23 mouse cellular contexts compared by ENCODE assay signal in genomic region chr2:24383636-24384035, GRCm38 (mm10). TPM values are rescaled to one million over a fixed set of nuclear protein-coding genes. Genes with fewer than 3 reads are reported as not detected.
DNase-seq lines count a peak whose midpoint lies in the region; ATAC-seq lines count a peak whose summit lies in the region.
"Had no signal": no experiment of that assay in that cellular context is flagged by ENCODE, and none has a peak within 500 bp of the region (broad histone marks: within the 10 kb centered on the region; RNA-seq: fewer than 3 reads in every experiment).

No protein-coding gene starts in this region.

- H3K4me1 ChIP-seq in intestine, embryonic 14.5 days (replicated peaks; ENCODE audit: control insufficient read depth, insufficient read depth, low read length): no peaks in the 10 kb centered on the region; the same call in 1 of the 2 replicates
- peaks cover 11% of the 10 kb centered on the region for H3K4me1 ChIP-seq in intestine, embryonic 15.5 days (replicated peaks)
- H3K4me1 ChIP-seq: embryonic facial prominence, embryonic 10.5 days; kidney, embryonic 15.5 days; lung, embryonic 15.5 days; neural tube, embryonic 15.5 days had no signal

- peak; percentile 20 for DNase-seq in intestine, embryonic 14.5 days (ENCODE audit: low spot score)
- DNase-seq in thymus, postnatal 4 days: peak; percentile 25
- DNase-seq in thymus, adult 18-20 months: no peak
- no peak for DNase-seq in adrenal gland, adult 18-20 months (ENCODE audit: low spot score in 2 of 2)
- no peak for DNase-seq in ovary, postnatal 36 days (ENCODE audit: low spot score)
- DNase-seq: adrenal gland, postnatal 14 days; cerebellum, adult 9-11 months; heart, postnatal 10 days; retina, postnatal 1 day had no signal

- H3K27ac ChIP-seq in intestine, embryonic 14.5 days (ENCODE audit: low read depth): no peak overlapping the region
- H3K27ac ChIP-seq in intestine, embryonic 15.5 days: no peak overlapping the region
- peak overlapping the region; percentile 92 for H3K27ac ChIP-seq in macrophage
- H3K27ac ChIP-seq: embryonic facial prominence, embryonic 10.5 days; kidney, embryonic 15.5 days; layer of hippocampus, adult 2 months; left cerebral cortex, adult 2 months; limb, embryonic 12.5 days; lung, embryonic 15.5 days; neural tube, embryonic 15.5 days had no signal

- no peak overlapping the region for H3K4me2 ChIP-seq in intestine, embryonic 14.5 days (ENCODE audit: low read length)
- H3K4me2 ChIP-seq in intestine, embryonic 15.5 days (replicated peaks): no peak overlapping the region
- H3K4me2 ChIP-seq: kidney, embryonic 15.5 days; limb, embryonic 12.5 days; lung, embryonic 15.5 days; neural tube, embryonic 15.5 days had no signal

- no peaks in the 10 kb centered on the region for H3K36me3 ChIP-seq in intestine, embryonic 14.5 days (ENCODE audit: control insufficient read depth, insufficient read depth, low read length)
- no peaks in the 10 kb centered on the region for H3K36me3 ChIP-seq in intestine, embryonic 15.5 days
- no peaks in the 10 kb centered on the region for H3K36me3 ChIP-seq in macrophage (ENCODE audit: inconsistent target)
- H3K36me3 ChIP-seq: embryonic facial prominence, embryonic 10.5 days; kidney, embryonic 15.5 days; limb, embryonic 12.5 days; lung, embryonic 15.5 days; neural tube, embryonic 15.5 days had no signal

- no peak overlapping the region for H3K4me3 ChIP-seq in intestine, embryonic 14.5 days (ENCODE audit: low read depth, low read length)
- H3K4me3 ChIP-seq in intestine, embryonic 15.5 days (replicated peaks): no peak overlapping the region
- no peak overlapping the region for H3K4me3 ChIP-seq in macrophage (ENCODE audit: inconsistent target)
- H3K4me3 ChIP-seq: embryonic facial prominence, embryonic 10.5 days; erythroblast, embryonic 14.5 days; kidney, embryonic 15.5 days; layer of hippocampus, adult 2 months; left cerebral cortex, adult 2 months; limb, embryonic 12.5 days; lung, embryonic 15.5 days; neural tube, embryonic 15.5 days had no signal

- ATAC-seq in intestine, embryonic 14.5 days (replicated peaks; ENCODE audit: low FRiP score, low TSS enrichment, low read depth): no peak
- ATAC-seq in intestine, embryonic 15.5 days: no peak
- ATAC-seq: forebrain, embryonic 16.5 days; hindbrain, embryonic 16.5 days had no signal

- H3K9me3 ChIP-seq in intestine, embryonic 14.5 days (ENCODE audit: control insufficient read depth, low read length): no peaks in the 10 kb centered on the region
- H3K9me3 ChIP-seq in intestine, embryonic 15.5 days: no peaks in the 10 kb centered on the region
- H3K9me3 ChIP-seq: embryonic facial prominence, embryonic 10.5 days; kidney, embryonic 15.5 days; limb, embryonic 12.5 days; lung, embryonic 15.5 days; neural tube, embryonic 15.5 days had no signal

- WGBS in intestine, embryonic 14.5 days: 76% methylated on average over 3 of the region's 3 CpGs
- 74% methylated on average over 3 of the region's 3 CpGs for WGBS in intestine, embryonic 15.5 days
- WGBS in macrophage (ENCODE audit: missing documents): 14% methylated on average over 3 of the region's 3 CpGs

- H3K27me3 ChIP-seq in intestine, embryonic 14.5 days (replicated peaks; ENCODE audit: control insufficient read depth, insufficient read depth, low read length): no peaks in the 10 kb centered on the region
- no peaks in the 10 kb centered on the region for H3K27me3 ChIP-seq in intestine, embryonic 15.5 days (replicated peaks)
- H3K27me3 ChIP-seq: kidney, embryonic 15.5 days; limb, embryonic 12.5 days; lung, embryonic 15.5 days; neural tube, embryonic 15.5 days had no signal

- no peak overlapping the region for H3K9ac ChIP-seq in intestine, embryonic 14.5 days (ENCODE audit: low read length)
- H3K9ac ChIP-seq in intestine, embryonic 15.5 days: no peak overlapping the region
- H3K9ac ChIP-seq: kidney, embryonic 15.5 days; limb, embryonic 12.5 days; lung, embryonic 15.5 days; neural tube, embryonic 15.5 days had no signal

- peaks cover 33% of the 10 kb centered on the region for H3K79me2 ChIP-seq in macrophage (ENCODE audit: inconsistent target)

RNA-seq across cellular contexts. Expression of gene Psd4, which starts 16.3 kb away (rescaled TPM):
- polyA plus RNA-seq in intestine, embryonic 14.5 days (2014; fragmentation: Nextera tagmentation; extraction: Ambion mirVana): 4.5 and 7.0 TPM in 2 replicates
- 5.5 and 6.3 TPM in 2 replicates for polyA plus RNA-seq in intestine, embryonic 15.5 days (2015; fragmentation: Nextera tagmentation; extraction: Ambion mirVana)
- 100 to 1,000 TPM in 16 of 26 experiments, 10 to 100 TPM in 10; 40.5 to 257 (median 105) TPM for total RNA-seq in macrophage (2018; cell fraction: chromatin; rRNA removed)
- total RNA-seq in macrophage (2018; cell fraction: cytosol; rRNA removed): 10 to 100 TPM; 28.6 to 69.4 (median 43.0) TPM
- total RNA-seq in macrophage (2018; cell fraction: nucleus; rRNA removed): 100 to 1,000 TPM in 4 of 26 experiments, 10 to 100 TPM in 22; 42.6 to 255 (median 84.4) TPM
- polyA plus RNA-seq in macrophage (2018): 26.6 to 56.4 TPM (median 37.3 TPM) in 3 replicates
- 1 to 10 TPM; 3.4 to 4.2 TPM for total RNA-seq in adrenal gland, adult 18-20 months (2021)

RNA-seq across cellular contexts. Expression of gene Il1rn, which starts 47.0 kb away (rescaled TPM):
- polyA plus RNA-seq in intestine, embryonic 14.5 days (2014; fragmentation: Nextera tagmentation; extraction: Ambion mirVana): 0.08 and 0.24 TPM in 2 replicates
- 0.68 and 2.4 TPM in 2 replicates for polyA plus RNA-seq in intestine, embryonic 15.5 days (2015; fragmentation: Nextera tagmentation; extraction: Ambion mirVana)
- total RNA-seq in macrophage (2018; cell fraction: chromatin; rRNA removed): 100 to 1,000 TPM in 9 of 26 experiments, 10 to 100 TPM in 14, 1 to 10 TPM in 3; 5.6 to 659 (median 57.4) TPM
- 100 to 1,000 TPM in 19 of 26 experiments, 10 to 100 TPM in 7; 51.6 to 924 (median 156) TPM for total RNA-seq in macrophage (2018; cell fraction: cytosol; rRNA removed)
- total RNA-seq in macrophage (2018; cell fraction: nucleus; rRNA removed): 1,000 to 10,000 TPM in 1 of 26 experiments, 100 to 1,000 TPM in 16, 10 to 100 TPM in 9; 32.4 to 1,355 (median 151) TPM
- 61.2 to 130 TPM (median 113 TPM) in 3 replicates for polyA plus RNA-seq in macrophage (2018)
- under 1 TPM; 0.13 to 0.32 TPM for total RNA-seq in adrenal gland, adult 18-20 months (2021)
- total RNA-seq: gastrocnemius, adult 8-10 months; layer of hippocampus, adult 2 months; left cerebral cortex, adult 2 months had no signal
- polyA plus RNA-seq: embryonic facial prominence, embryonic 10.5 days; erythroblast, embryonic 14.5 days; forebrain, embryonic 16.5 days; neural tube, embryonic 15.5 days; testis, adult 2 months had no signal

Comparison
In these comparisons a context has a peak if more than half of its experiments do, and no peak if none do; other contexts are left out.
1. DNase-seq: peak in intestine, embryonic 14.5 days (single experiment) and thymus, postnatal 4 days (single experiment); none in thymus, adult 18-20 months (0 of 2), adrenal gland, adult 18-20 months (0 of 2) and ovary, postnatal 36 days (single experiment).
2. RNA of gene Il1rn, which starts 47.0 kb away (polyA plus RNA-seq): 61.2 to 130 TPM in macrophage; 0.68 to 2.4 TPM in intestine, embryonic 15.5 days and 0.08 to 0.24 TPM in intestine, embryonic 14.5 days; every median in the first group is over 10 times any median in the second.